In genomic region chr11:62920743-62921050, GRCm38 (mm10) we compare ENCODE assay signal across 9 mouse cellular contexts. TPM values are rescaled to one million over a fixed set of nuclear protein-coding genes. Genes with fewer than 3 reads are reported as not detected.
A peak's percentile ranks its signal among the peaks of the same experiment; 100 is the strongest.
DNase-seq lines count a peak whose midpoint lies in the region; ATAC-seq and TF ChIP-seq lines count a peak whose summit lies in the region.
"Had no signal": no experiment of that assay in that cellular context is flagged by ENCODE, and none has a peak within 500 bp of the region (broad histone marks: within the 10 kb centered on the region; RNA-seq: fewer than 3 reads in every experiment).

No protein-coding gene starts in this region.

- peak overlapping the region; percentile 66 for H3K27ac ChIP-seq in kidney, embryonic 16.5 days (ENCODE audit: low read length)
- 0 out of 2 replicates have a peak overlapping the region, but pooled peaks have one; percentile 11 for H3K27ac ChIP-seq in forebrain, embryonic 10.5 days
- no peak overlapping the region for H3K27ac ChIP-seq in hindbrain, embryonic 16.5 days (ENCODE audit: low read depth, low read length)

- ATAC-seq in kidney, embryonic 16.5 days (ENCODE audit: low FRiP score, low TSS enrichment): peak; percentile 17; the same call in 1 of the 2 replicates
- ATAC-seq in hindbrain, embryonic 16.5 days: no peak
- ATAC-seq in granulocyte monocyte progenitor cell, adult 5-6 weeks (replicated peaks; ENCODE audit: poor library complexity, severe bottlenecking): no peak
- ATAC-seq: inflammation-experienced regulatory T-cells, adult 6 months had no signal

- no peaks in the 10 kb centered on the region for H3K36me3 ChIP-seq in kidney, embryonic 16.5 days (ENCODE audit: insufficient read depth, low read length)
- no peaks in the 10 kb centered on the region for H3K36me3 ChIP-seq in forebrain, embryonic 10.5 days (replicated peaks)
- H3K36me3 ChIP-seq in hindbrain, embryonic 16.5 days (ENCODE audit: control insufficient read depth, insufficient read depth, low read length): no peaks in the 10 kb centered on the region
- no peaks in the 10 kb centered on the region for H3K36me3 ChIP-seq in myocyte (ENCODE audit: control insufficient read depth, insufficient read depth)

- H3K9ac ChIP-seq in kidney, embryonic 16.5 days (replicated peaks; ENCODE audit: low read length): no peak overlapping the region
- peak overlapping the region; percentile 29 for H3K9ac ChIP-seq in hindbrain, embryonic 16.5 days (ENCODE audit: low read depth, low read length)

- DNase-seq in kidney, postnatal 10 days: no peak
- no peak for DNase-seq in forebrain, embryonic 10.5 days (ENCODE audit: extremely low spot score, low spot score)
- DNase-seq in thymus, postnatal 0 days (ENCODE audit: low spot score): no peak
- DNase-seq in cerebellum, postnatal 36 days: no peak

- H3K4me2 ChIP-seq in kidney, embryonic 16.5 days (replicated peaks; ENCODE audit: low read depth, low read length): peak overlapping the region; percentile 50
- H3K4me2 ChIP-seq in hindbrain, embryonic 16.5 days (ENCODE audit: low read length): peak overlapping the region; percentile 52
- H3K4me2 ChIP-seq in myocyte (ENCODE audit: low read depth): peak overlapping the region; percentile 63

- 12% methylated on average over 6 of the region's 6 CpGs for WGBS in kidney, embryonic 16.5 days
- 36% methylated on average over 6 of the region's 6 CpGs for WGBS in forebrain, embryonic 10.5 days
- WGBS in hindbrain, embryonic 16.5 days: 20% methylated on average over 6 of the region's 6 CpGs

- H3K79me2 ChIP-seq in myocyte (ENCODE audit: control insufficient read depth, insufficient read depth): no peaks in the 10 kb centered on the region

- no peaks in the 10 kb centered on the region for H3K27me3 ChIP-seq in kidney, embryonic 16.5 days (ENCODE audit: insufficient read depth, low read length)
- H3K27me3 ChIP-seq in forebrain, embryonic 10.5 days (ENCODE audit: poor library complexity, severe bottlenecking): peaks cover 4% of the 10 kb centered on the region; the same call in 1 of the 2 replicates
- H3K27me3 ChIP-seq in hindbrain, embryonic 16.5 days (replicated peaks; ENCODE audit: control insufficient read depth, insufficient read depth, low read length): no peaks in the 10 kb centered on the region
- peaks cover 11% of the 10 kb centered on the region for H3K27me3 ChIP-seq in myocyte (ENCODE audit: control insufficient read depth, insufficient read depth, insufficient read length)

- TF ChIP-seq POLR2A in myocyte (IDR thresholded peaks at IDR 0.05; ENCODE audit: insufficient read length, low read depth): no peak

- H3ac ChIP-seq in myocyte (ENCODE audit: control insufficient read depth, insufficient read length): no peak overlapping the region

- H3K9me3 ChIP-seq in kidney, embryonic 16.5 days (ENCODE audit: low read length): no peaks in the 10 kb centered on the region
- peaks cover 8% of the 10 kb centered on the region; the same call in 1 of the 2 replicates for H3K9me3 ChIP-seq in forebrain, embryonic 10.5 days
- H3K9me3 ChIP-seq in hindbrain, embryonic 16.5 days (ENCODE audit: control insufficient read depth, low read length): no peaks in the 10 kb centered on the region

- peak overlapping the region; percentile 23 for H3K4me3 ChIP-seq in kidney, embryonic 16.5 days (ENCODE audit: low read length)
- H3K4me3 ChIP-seq in forebrain, embryonic 10.5 days: peak overlapping the region; percentile 38
- H3K4me3 ChIP-seq in hindbrain, embryonic 16.5 days (ENCODE audit: low read length): peak overlapping the region; percentile 33
- H3K4me3 ChIP-seq in myocyte: no peak overlapping the region

- peaks cover 8% of the 10 kb centered on the region; the same call in 1 of the 2 replicates for H3K4me1 ChIP-seq in kidney, embryonic 16.5 days (ENCODE audit: insufficient read depth, low read length)
- H3K4me1 ChIP-seq in forebrain, embryonic 10.5 days: peaks cover 14% of the 10 kb centered on the region
- peaks cover 5% of the 10 kb centered on the region; the same call in 1 of the 2 replicates for H3K4me1 ChIP-seq in hindbrain, embryonic 16.5 days (ENCODE audit: control insufficient read depth, insufficient read depth, low read depth, low read length)

TF ChIP-seq in myocyte, 11 proteins besides CTCF, POLR2A, EP300 and RAD21:
- no peak for TF ChIP-seq SRF (IDR thresholded peaks at IDR 0.05; ENCODE audit: control insufficient read depth, insufficient read length, low read depth)
- no peak for TF ChIP-seq USF1 (IDR thresholded peaks at IDR 0.05; ENCODE audit: low read depth)
- TF ChIP-seq TCF12 (IDR thresholded peaks at IDR 0.05; ENCODE audit: insufficient read depth, poor library complexity, severe bottlenecking): no peak
- no peak for TF ChIP-seq MYOD1 (IDR thresholded peaks at IDR 0.05; ENCODE audit: control insufficient read depth in 1 of 3, insufficient read length in 2 of 3, low read depth in 2 of 3)
- TF ChIP-seq REST (IDR thresholded peaks at IDR 0.05; ENCODE audit: insufficient read depth, insufficient read length): no peak
- no peak for TF ChIP-seq POLR2AphosphoS2 (IDR thresholded peaks at IDR 0.05; ENCODE audit: insufficient read length, low read depth)
- no peak for TF ChIP-seq MAX (IDR thresholded peaks at IDR 0.05; ENCODE audit: low read depth)
- TF ChIP-seq CEBPB (IDR thresholded peaks at IDR 0.05; ENCODE audit: insufficient read depth, poor library complexity, severe bottlenecking): no peak
- no peak for TF ChIP-seq TCF3 (IDR thresholded peaks at IDR 0.05; ENCODE audit: insufficient read length, low read depth)
- no peak for TF ChIP-seq MYOG (IDR thresholded peaks at IDR 0.05; ENCODE audit: control insufficient read depth in 1 of 3, insufficient read depth in 1 of 3, insufficient read length in 2 of 3, low read depth in 2 of 3)
- TF ChIP-seq E2F4 (IDR thresholded peaks at IDR 0.05; ENCODE audit: insufficient read depth): no peak

RNA-seq across cellular contexts. Expression of gene Cdrt4, which starts 30.3 kb away (rescaled TPM):
- polyA plus RNA-seq in kidney, embryonic 16.5 days (2015; fragmentation: Nextera tagmentation; extraction: Ambion mirVana): not detected in 2 replicates
- not detected in 2 replicates for polyA plus RNA-seq in forebrain, embryonic 10.5 days (2016; fragmentation: Nextera tagmentation; extraction: Ambion mirVana)
- 0.23 TPM in 1 of 2 replicates, not detected in the other for polyA plus RNA-seq in hindbrain, embryonic 16.5 days (2015; fragmentation: Nextera tagmentation; extraction: Ambion mirVana)
- polyA plus RNA-seq in myocyte (2012; fragmentation: generic; extraction: Trizol): not detected
- total RNA-seq in granulocyte monocyte progenitor cell, adult 5-6 weeks (2014; fragmentation: Nextera tagmentation): not detected in 2 replicates
- not detected in 2 replicates for total RNA-seq in granulocyte monocyte progenitor cell, adult 5-6 weeks (2017)
- 0.24 TPM in 1 of 2 replicates, not detected in the other for polyA plus RNA-seq in thymus, postnatal 0 days (2015; fragmentation: Nextera tagmentation; extraction: Ambion mirVana)
- polyA plus RNA-seq: inflammation-experienced regulatory T-cells, adult 6 months had no signal

RNA-seq across cellular contexts. Expression of gene Tvp23b, which starts 41.4 kb away (rescaled TPM):
- 79.0 and 83.6 TPM in 2 replicates for polyA plus RNA-seq in kidney, embryonic 16.5 days (2015; fragmentation: Nextera tagmentation; extraction: Ambion mirVana)
- 36.1 and 40.7 TPM in 2 replicates for polyA plus RNA-seq in forebrain, embryonic 10.5 days (2016; fragmentation: Nextera tagmentation; extraction: Ambion mirVana)
- polyA plus RNA-seq in hindbrain, embryonic 16.5 days (2015; fragmentation: Nextera tagmentation; extraction: Ambion mirVana): 59.0 and 60.3 TPM in 2 replicates
- 18.2 TPM for polyA plus RNA-seq in myocyte (2012; fragmentation: generic; extraction: Trizol)
- 23.8 and 24.3 TPM in 2 replicates for total RNA-seq in granulocyte monocyte progenitor cell, adult 5-6 weeks (2014; fragmentation: Nextera tagmentation)
- 37.7 and 48.3 TPM in 2 replicates for total RNA-seq in granulocyte monocyte progenitor cell, adult 5-6 weeks (2017)
- polyA plus RNA-seq in thymus, postnatal 0 days (2015; fragmentation: Nextera tagmentation; extraction: Ambion mirVana): 51.5 and 57.7 TPM in 2 replicates
